Mouse (Mus musculus): ENCODE data around the gene Gm30302.
"Not testable (repeated sequence)": the region's sequence is repeated elsewhere in the genome, so short reads cannot be mapped to it uniquely, and the experiment has no call there.

Gm30302 gene

DNA sequence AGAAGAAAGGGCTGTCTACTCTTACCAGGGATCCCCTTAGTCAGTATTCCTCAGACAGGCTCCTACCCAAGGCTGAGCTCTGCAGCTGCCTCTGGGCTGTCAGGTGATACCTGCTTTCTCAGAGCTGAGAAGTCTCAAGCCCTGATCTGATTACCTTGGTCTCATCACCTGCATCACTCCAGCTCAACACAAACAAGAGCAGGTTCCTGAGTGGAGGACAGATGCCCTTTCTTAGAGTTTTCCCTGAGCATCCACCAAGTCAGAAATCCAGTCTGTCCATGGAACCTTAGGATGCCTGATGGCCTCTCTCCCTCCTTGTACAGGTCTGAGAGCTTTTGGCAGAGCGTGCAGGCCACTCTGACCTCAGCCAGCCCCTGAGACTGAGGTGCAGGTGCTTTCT is at the start of gene Gm30302:
Gene Gm30302 (minus strand): TSS at position 101 of the 400 bp plus-strand sequence.
- no peak for DNase-seq

GRCm38 (mm10) chr13:49846751-49847150 is 48.0 kb upstream of the Gm30302 start:
- no peak for DNase-seq

- no peak for DNase-seq
Measured at GRCm38 (mm10) chr13:49846141-49846540, 47.3 kb upstream of the Gm30302 start.

DNA sequence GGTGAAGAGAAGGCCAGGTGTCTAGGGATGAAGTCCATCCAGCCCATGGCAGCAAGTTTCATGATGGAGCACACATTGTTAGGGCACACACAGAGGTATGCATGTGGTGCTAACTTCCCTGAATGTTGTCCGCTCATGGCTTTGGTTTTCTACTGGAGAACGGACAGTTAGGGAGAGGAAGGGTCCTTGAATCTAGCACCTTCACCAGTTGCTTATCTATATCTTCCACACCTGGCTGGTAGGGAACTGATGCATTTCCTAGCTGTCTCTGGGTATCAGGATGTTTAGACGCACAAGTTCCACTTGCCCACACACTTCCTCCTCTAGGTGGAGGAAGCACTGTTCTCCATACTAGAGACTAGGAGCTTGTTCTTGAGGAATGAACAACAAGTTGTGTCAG is 46.9 kb upstream of the Gm30302 start:
- DNase-seq, result no peak

DNA sequence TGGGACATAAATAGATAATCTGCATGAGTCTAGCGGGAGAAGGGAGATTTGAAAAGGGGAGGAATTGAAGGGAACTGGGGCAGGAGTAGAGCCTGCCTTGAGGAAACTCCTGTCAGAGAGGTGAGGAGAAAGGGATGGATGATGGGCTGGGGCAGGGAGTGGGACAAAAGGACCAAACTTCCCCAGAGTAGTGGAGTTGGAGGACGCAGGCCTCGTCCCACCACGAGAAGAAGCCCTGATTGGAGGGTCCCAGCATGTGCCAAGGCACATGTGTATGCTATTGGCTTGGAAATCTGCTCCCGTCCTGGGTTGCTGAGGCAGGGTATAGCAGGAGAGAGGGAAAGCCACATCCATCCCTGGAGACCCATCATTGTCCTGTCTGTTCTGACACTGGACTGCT is 45.3 kb upstream of the Gm30302 start:
- DNase-seq, result no peak

- no peak for DNase-seq
Measured at GRCm38 (mm10) chr13:49841186-49841585, 42.4 kb upstream of the Gm30302 start.

DNA sequence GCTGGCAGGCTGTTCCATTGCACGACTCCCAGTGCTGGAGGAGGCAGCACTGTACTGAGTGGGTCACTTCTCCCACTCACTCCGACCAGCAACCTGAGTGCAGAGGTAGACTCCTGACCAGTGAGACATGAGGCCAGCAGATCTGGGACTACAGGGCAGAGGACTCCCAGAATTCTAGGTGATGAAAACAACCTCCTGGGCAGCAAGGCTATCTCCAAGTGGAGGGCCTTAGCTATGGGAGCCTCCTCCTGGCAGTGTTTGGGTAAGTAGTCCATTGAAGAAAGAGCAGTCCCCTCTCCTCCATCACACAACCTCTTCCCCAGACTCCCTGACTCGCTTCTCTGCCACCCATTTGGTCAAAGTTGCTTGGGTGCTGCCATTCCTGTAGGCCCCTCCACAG is 31.6 kb upstream of the Gm30302 start:
- DNase-seq, result no peak

DNA sequence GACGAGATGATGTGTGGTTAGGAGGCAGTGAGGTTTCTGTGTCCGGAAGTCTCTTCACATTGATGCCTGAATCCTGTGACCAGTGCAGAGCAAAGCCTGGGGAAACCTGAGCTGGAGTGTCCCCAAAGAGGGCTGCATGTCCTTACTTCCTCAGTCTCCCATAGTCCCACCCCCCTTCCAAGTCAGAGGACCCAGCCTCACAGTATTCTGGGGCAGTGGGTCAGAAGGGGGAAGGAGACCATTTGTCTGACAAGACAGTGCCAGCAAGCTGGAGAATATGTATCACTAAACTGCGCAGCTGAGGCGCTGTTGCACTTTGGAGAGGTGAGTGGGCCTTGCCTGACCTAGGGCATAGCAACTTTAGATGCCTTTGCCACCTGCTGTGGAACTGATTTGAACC is 26.5 kb upstream of the Gm30302 start:
- no peak for DNase-seq

DNA sequence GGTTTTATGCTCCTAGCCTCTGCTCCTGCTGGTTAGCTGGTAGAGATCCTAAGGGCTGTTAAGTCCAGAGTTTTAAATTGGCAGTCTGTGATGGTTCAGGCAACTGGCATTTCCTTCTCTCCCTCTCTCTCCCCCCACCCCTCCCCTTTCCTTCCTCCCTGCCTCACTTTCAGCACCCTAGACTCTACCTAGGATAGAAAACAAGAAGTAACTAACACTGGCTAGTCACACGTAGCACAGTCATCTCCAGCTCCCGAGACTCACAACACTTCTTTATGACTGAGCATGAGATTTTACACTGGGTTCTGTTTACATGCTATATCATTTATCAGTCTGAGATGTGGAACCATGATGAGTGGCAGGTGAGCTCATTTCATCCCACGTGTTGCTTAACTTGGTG is 16.2 kb upstream of the Gm30302 start:
- DNase-seq, result no peak

DNA sequence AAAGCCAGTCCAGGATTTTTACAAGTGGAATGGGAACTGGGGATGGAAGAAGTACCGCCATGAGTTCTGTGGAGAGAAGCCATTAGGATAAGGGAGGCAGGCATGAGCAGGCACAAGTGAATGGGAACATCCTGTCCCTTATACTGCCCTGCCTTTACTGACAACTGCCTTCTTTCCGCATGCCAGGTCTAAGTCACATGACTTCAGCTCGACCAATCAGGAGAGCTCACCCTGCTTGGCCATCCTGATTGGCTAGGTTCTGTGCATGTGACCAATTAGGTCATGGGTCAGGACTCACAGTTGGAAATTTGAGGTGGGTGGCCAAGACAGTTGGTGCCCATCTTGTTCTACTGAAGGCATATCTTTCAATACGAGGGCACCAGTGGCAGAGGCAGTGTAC is 15.6 kb upstream of the Gm30302 start:
- DNase-seq, result no peak

GRCm38 (mm10) chr13:49807146-49807545 is 8.3 kb upstream of the Gm30302 start:
- no peak for DNase-seq

DNA sequence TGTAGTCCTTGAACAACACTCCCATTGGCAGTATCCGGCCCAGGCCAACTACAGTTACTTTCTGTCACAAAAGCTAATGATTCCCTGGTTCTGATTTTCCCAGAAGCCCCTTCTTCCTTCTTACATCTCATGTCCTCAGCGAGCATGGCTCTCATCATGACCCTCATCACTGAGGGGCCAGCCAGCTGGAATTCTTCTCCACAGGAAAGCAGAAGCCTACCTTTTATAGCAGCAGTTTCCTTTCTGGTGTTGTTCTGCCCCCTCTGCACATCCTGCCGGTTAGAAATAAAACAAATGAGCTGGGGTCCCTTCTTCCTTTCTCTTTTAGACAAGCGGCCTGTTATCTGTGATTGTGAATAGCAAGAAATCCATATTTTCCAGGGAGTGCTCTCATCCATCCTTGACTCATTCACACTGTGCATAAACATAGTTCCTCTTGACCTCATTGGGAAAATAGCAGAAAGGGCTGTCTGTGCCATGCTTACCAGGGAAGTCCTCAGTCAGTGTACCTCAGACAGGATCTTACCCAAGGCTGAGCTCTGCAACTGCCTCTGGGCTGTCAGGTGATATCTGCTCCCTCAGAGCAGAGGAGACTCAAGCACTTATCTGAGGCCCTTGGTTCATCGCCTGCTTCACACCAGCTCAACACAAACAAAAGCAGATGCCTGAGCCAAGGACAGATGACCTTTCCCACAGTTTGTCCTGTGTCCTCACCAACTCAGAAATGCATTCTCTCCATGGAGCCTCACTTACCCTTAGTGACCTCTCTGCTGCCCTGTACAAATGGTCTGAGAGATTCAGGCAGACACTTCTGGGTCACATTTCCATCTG is 10.0 kb downstream of the Gm30302 start:
- DNase-seq, result no peak

DNA sequence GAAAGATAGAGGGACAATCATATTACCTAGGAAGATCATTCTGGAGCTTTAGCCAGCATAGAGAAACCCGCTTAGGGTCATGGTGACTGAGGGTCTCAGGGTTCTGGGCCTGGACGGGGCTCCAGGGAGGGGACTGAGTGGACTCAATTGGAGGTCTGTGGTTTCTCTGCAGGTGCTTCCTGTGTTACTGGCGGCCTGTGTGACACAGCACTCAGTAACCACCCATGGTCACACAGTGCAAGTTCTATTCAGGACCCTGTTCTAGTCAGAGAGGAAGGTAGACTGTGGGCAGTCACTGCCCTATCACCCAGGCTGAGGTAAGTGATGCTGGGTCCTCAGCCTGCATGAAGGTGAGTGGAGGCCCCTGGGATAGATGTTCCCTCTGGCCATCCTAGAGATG is 14.9 kb downstream of the Gm30302 start:
- no peak for DNase-seq

DNA sequence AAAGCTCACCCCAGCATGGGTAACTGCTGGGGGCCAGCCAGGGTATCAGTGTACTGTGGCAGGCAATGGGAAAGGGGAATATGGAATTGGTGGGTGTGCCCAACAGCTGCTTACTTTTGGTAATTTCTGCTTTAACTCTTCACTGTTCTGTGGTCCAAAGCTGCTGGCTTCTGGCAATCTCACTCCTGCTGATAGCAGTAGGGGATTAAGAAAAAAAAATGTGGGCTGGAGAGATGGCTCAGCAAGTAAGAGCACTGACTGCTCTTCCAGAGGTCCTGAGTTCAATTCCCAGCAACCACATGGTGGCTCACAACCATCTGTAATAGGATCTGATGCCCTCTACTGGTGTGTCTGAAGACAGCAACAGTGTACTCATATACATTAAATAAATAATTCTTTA is 27.3 kb downstream of the Gm30302 start:
- not testable (repeated sequence) for DNase-seq

DNA sequence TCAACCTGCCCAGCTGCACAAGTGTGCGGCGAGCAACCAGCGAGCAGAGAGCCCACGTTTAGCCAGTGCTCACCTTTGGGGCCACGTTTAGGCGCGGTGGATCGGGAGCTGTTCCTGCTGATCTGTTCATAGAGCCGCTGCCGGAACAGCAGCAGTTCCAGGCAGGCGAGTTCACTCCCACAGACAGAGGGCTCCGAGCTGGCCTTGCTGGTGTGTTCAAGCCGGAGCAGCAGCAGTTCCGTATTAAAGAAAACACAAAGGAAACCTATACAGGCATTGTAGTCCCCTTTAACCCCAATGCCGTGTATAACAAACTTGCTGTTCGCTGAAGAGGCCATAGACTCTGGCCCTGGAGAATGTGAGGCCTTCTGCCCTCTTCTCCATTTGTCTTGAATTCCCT is 29.7 kb downstream of the Gm30302 start:
- no peak for DNase-seq

DNA sequence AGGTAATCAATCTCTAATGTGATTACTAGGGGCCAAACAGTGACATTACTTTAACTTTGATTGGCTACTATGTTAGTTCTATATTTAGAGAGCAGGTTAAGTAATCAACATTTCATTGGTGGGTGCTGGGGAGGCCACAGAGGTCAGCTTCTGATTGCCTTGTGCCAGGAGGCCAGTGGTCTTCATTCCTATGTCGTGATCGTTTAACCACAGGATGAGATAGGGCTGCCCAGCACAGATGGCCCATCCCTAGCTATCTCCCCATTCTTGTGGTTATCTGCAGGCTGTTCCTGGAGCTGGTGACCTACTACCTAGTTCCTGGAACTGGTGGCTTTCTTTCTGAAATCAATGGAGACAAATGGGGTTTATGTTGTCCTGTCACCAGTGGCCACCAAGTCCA is 30.8 kb downstream of the Gm30302 start:
- no peak for DNase-seq

- no peak for DNase-seq
Measured at GRCm38 (mm10) chr13:49766269-49766668, 32.5 kb downstream of the Gm30302 start.

GRCm38 (mm10) chr13:49765306-49765705 is 33.5 kb downstream of the Gm30302 start:
- DNase-seq, result no peak

DNA sequence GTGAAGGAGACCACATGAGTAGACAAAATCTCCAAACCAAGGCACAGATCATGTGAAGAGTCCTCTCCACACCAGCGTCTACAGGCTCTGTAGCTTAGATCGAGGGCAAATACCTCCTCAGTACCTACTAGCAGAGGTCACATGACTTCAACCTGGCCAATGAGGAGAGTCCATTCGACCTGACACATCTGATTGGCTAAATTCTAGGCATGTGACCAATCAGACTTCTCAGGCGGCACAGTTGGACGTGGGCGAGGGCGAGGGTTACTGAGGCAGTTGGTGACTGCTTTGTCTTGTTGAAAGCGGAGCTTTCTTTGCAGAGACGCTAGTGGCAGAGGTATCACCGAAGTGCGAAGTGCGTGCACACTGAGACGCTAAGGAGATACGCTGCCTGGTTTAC is 36.6 kb downstream of the Gm30302 start:
- no peak for DNase-seq

- DNase-seq, result no peak
Measured at GRCm38 (mm10) chr13:49760675-49761074, 38.1 kb downstream of the Gm30302 start.

DNA sequence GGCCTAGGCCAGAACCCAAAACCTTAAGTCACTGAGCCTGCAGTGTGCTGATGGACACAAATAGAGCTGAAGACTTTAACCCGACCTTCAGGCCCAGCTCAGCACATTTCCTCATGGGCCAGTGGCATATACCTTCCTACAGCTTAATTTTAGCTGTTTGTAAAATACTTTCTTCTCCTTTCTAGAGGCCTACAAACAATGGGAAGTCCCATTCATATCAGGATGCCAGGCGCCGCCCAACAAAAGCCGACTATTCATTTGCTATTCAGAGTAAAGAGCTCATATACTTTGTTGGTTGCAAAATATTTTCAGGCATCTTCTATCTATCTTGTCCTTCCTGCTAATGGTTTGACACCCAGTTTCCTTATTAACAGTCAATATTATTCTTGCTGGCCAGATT is 40.8 kb downstream of the Gm30302 start:
- DNase-seq, result no peak

DNA sequence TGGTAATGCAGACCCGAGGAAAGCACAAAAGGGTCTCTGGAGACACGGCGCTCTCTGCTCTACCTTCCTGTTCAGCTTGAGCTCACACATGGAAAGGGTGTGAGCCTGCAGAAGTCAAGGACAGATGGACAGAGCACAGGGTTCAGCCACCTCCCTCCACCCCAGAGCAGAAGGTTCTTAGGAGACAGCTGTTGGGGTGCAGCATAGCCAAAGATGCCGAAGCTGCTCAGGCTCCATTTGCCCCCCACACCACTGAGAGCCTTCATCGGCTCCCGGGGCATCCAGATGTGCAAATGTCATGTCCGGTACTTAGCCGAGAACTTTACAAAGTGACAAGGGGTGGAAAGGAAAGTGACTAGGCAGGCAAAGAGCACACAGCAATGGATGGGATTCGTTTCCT is 42.2 kb downstream of the Gm30302 start:
- DNase-seq, result no peak

- DNase-seq, result no peak
Measured at GRCm38 (mm10) chr13:49741285-49742040, 57.3 kb downstream of the Gm30302 start.

DNA sequence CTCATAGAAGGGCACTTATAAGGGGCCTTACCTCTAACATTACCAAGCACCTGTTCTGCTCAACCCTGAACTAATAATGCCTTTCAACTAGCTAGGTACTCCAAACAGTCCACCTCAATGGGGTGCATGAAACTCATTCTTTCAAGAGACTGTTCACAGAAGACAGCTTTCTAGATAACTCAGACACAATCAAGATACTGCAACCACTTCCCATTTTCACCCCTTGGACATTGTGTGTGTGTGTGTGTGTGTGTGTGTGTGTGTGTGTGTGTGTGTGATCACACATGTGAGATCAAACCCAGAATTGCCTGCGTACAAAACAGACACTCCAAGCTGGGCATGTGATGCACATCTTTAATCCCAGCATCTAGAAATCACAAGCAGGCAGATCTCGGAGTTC is 60.8 kb downstream of the Gm30302 start:
- no peak for DNase-seq
